Mouse (Mus musculus): ENCODE results near the gene Epha8. TPM values are rescaled to one million over a fixed set of nuclear protein-coding genes. Genes with fewer than 3 reads are reported as not detected.

Epha8 gene
- polyA plus RNA-seq, 1 experiment from 2014 or later: 16.0 TPM

- peaks cover 79% of the 10 kb centered on the region for H3K4me1 ChIP-seq (replicated peaks)
- 0 out of 2 replicates have a peak overlapping the region, but pooled peaks have one; percentile 3 for H3K27ac ChIP-seq
- 36% methylated on average over 16 of the region's 16 CpGs for WGBS
- H3K27me3 ChIP-seq: peaks cover 86% of the 10 kb centered on the region
- ATAC-seq: no peak
- H3K9ac ChIP-seq (replicated peaks): no peak overlapping the region
- H3K4me2 ChIP-seq (replicated peaks): no peak overlapping the region
- H3K9me3 ChIP-seq: no peaks in the 10 kb centered on the region
- no peak overlapping the region for H3K4me3 ChIP-seq (replicated peaks)
- H3K36me3 ChIP-seq: no peaks in the 10 kb centered on the region
These were observed 13.1 kb upstream of the Epha8 start for GRCm38 (mm10) chr4:136969503-136970276.

- H3K36me3 ChIP-seq: no peaks in the 10 kb centered on the region
- ATAC-seq: no peak
- H3K27ac ChIP-seq: 0 out of 2 replicates have a peak overlapping the region, but pooled peaks have one; percentile 80
- H3K9me3 ChIP-seq: no peaks in the 10 kb centered on the region
- peaks cover 83% of the 10 kb centered on the region for H3K27me3 ChIP-seq
- peaks cover 78% of the 10 kb centered on the region for H3K4me1 ChIP-seq (replicated peaks)
- H3K4me3 ChIP-seq (replicated peaks): no peak overlapping the region
- H3K9ac ChIP-seq (replicated peaks): no peak overlapping the region
- no peak overlapping the region for H3K4me2 ChIP-seq (replicated peaks)
- 61% methylated on average over 8 of the region's 8 CpGs for WGBS
These were observed 12.5 kb upstream of the Epha8 start for GRCm38 (mm10) chr4:136969096-136969495.

- peaks cover 83% of the 10 kb centered on the region for H3K27me3 ChIP-seq
- H3K9me3 ChIP-seq: no peaks in the 10 kb centered on the region
- peak overlapping the region; percentile 15; the same call in 1 of the 2 replicates for H3K4me2 ChIP-seq (replicated peaks)
- peak overlapping the region; percentile 80 for H3K27ac ChIP-seq
- WGBS: 10% methylated on average over 9 of the region's 9 CpGs
- H3K36me3 ChIP-seq: no peaks in the 10 kb centered on the region
- H3K4me3 ChIP-seq (replicated peaks): no peak overlapping the region
- ATAC-seq: no peak
- H3K4me1 ChIP-seq (replicated peaks): peaks cover 88% of the 10 kb centered on the region
- no peak overlapping the region for H3K9ac ChIP-seq (replicated peaks)
These were observed 10.9 kb upstream of the Epha8 start for GRCm38 (mm10) chr4:136967511-136967910.

- Histone ChIP-seq H3K9me3 (no peaks in the 10 kb centered on the region), H3K9ac (replicated peaks) (no peak overlapping the region), H3K4me1 (replicated peaks) (peaks cover 96% of the 10 kb centered on the region), H3K27me3 (peaks cover 83% of the 10 kb centered on the region), H3K36me3 (no peaks in the 10 kb centered on the region), H3K27ac (peak overlapping the region; percentile 80), H3K4me3 (replicated peaks) (no peak overlapping the region), H3K4me2 (replicated peaks) (peak overlapping the region; percentile 15; the same call in 1 of the 2 replicates)
- peak; percentile 41; the same call in 1 of the 2 replicates for ATAC-seq
- 15% methylated on average over 16 of the region's 16 CpGs for WGBS
These were observed 10.1 kb upstream of the Epha8 start for GRCm38 (mm10) chr4:136966493-136967390.

GRCm38 (mm10) chr4:136964990-136965421 lies 8.4 kb upstream of the Epha8 start:
- H3K9me3 ChIP-seq: no peaks in the 10 kb centered on the region
- WGBS: 9% methylated on average over 15 of the region's 15 CpGs
- peaks cover 91% of the 10 kb centered on the region for H3K4me1 ChIP-seq (replicated peaks)
- no peak overlapping the region for H3K9ac ChIP-seq (replicated peaks)
- H3K27ac ChIP-seq: peak overlapping the region; percentile 67
- peak; percentile 81 for ATAC-seq
- peaks cover 83% of the 10 kb centered on the region for H3K27me3 ChIP-seq
- no peaks in the 10 kb centered on the region for H3K36me3 ChIP-seq
- no peak overlapping the region for H3K4me3 ChIP-seq (replicated peaks)
- 0 out of 2 replicates have a peak overlapping the region, but pooled peaks have one; percentile 20 for H3K4me2 ChIP-seq (replicated peaks)

GRCm38 (mm10) chr4:136962447-136962846 lies 5.8 kb upstream of the Epha8 start:
- Histone ChIP-seq H3K36me3 (no peaks in the 10 kb centered on the region), H3K27me3 (peaks cover 85% of the 10 kb centered on the region), H3K9ac (replicated peaks) (no peak overlapping the region), H3K27ac (0 out of 2 replicates have a peak overlapping the region, but pooled peaks have one; percentile 15), H3K9me3 (no peaks in the 10 kb centered on the region), H3K4me1 (replicated peaks) (peaks cover 67% of the 10 kb centered on the region), H3K4me3 (replicated peaks) (no peak overlapping the region), H3K4me2 (replicated peaks) (no peak overlapping the region)
- no peak for ATAC-seq
- WGBS: 54% methylated on average over 4 of the region's 4 CpGs

- 33% methylated on average over 4 of the region's 4 CpGs for WGBS
- Histone ChIP-seq H3K9me3 (no peaks in the 10 kb centered on the region), H3K36me3 (no peaks in the 10 kb centered on the region), H3K4me3 (replicated peaks) (no peak overlapping the region), H3K4me2 (replicated peaks) (no peak overlapping the region), H3K27me3 (peaks cover 87% of the 10 kb centered on the region), H3K4me1 (replicated peaks) (peaks cover 67% of the 10 kb centered on the region), H3K27ac (no peak overlapping the region), H3K9ac (replicated peaks) (no peak overlapping the region)
- no peak for ATAC-seq
These were observed 5.1 kb upstream of the Epha8 start for GRCm38 (mm10) chr4:136961642-136962285.

GRCm38 (mm10) chr4:136960581-136960980 lies 4.0 kb upstream of the Epha8 start:
- Histone ChIP-seq H3K9me3 (no peaks in the 10 kb centered on the region), H3K4me3 (replicated peaks) (no peak overlapping the region), H3K36me3 (no peaks in the 10 kb centered on the region), H3K9ac (replicated peaks) (no peak overlapping the region), H3K4me2 (replicated peaks) (no peak overlapping the region), H3K27ac (no peak overlapping the region), H3K27me3 (peaks cover 91% of the 10 kb centered on the region), H3K4me1 (replicated peaks) (peaks cover 62% of the 10 kb centered on the region)
- no peak for ATAC-seq
- WGBS: 81% methylated on average over 9 of the region's 9 CpGs

- H3K4me1 ChIP-seq (replicated peaks): peaks cover 60% of the 10 kb centered on the region
- no peak overlapping the region for H3K9ac ChIP-seq (replicated peaks)
- H3K36me3 ChIP-seq: no peaks in the 10 kb centered on the region
- H3K4me3 ChIP-seq (replicated peaks): no peak overlapping the region
- H3K9me3 ChIP-seq: no peaks in the 10 kb centered on the region
- H3K27ac ChIP-seq: no peak overlapping the region
- H3K4me2 ChIP-seq (replicated peaks): no peak overlapping the region
- no peak for ATAC-seq
- H3K27me3 ChIP-seq: peaks cover 92% of the 10 kb centered on the region
- 59% methylated on average over 3 of the region's 3 CpGs for WGBS
These were observed 3.5 kb upstream of the Epha8 start for GRCm38 (mm10) chr4:136960068-136960467.

GRCm38 (mm10) chr4:136954562-136954961 lies 2.1 kb downstream of the Epha8 start:
- Histone ChIP-seq H3K4me1 (replicated peaks) (peaks cover 50% of the 10 kb centered on the region), H3K9me3 (no peaks in the 10 kb centered on the region), H3K9ac (replicated peaks) (peak overlapping the region; percentile 39; the same call in 1 of the 2 replicates), H3K4me2 (replicated peaks) (peak overlapping the region; percentile 84), H3K4me3 (replicated peaks) (peak overlapping the region; percentile 53; the same call in 1 of the 2 replicates), H3K27me3 (peaks cover 100% of the 10 kb centered on the region), H3K27ac (no peak overlapping the region), H3K36me3 (no peaks in the 10 kb centered on the region)
- ATAC-seq: no peak
- WGBS: 64% methylated on average over 6 of the region's 6 CpGs

- WGBS: 37% methylated on average over 10 of the region's 10 CpGs
- peak overlapping the region; percentile 37 for H3K9ac ChIP-seq (replicated peaks)
- H3K27me3 ChIP-seq: peaks cover 94% of the 10 kb centered on the region
These were observed 7.2 kb downstream of the Epha8 start for GRCm38 (mm10) chr4:136949266-136949989.

More at GRCm38 (mm10) chr4:136949266-136949989, 7.2 kb downstream of the Epha8 start:
- ATAC-seq: 0 out of 2 replicates have a peak, but pooled peaks have one; percentile 32
- Histone ChIP-seq H3K4me1 (replicated peaks) (peaks cover 44% of the 10 kb centered on the region), H3K27ac (no peak overlapping the region), H3K9me3 (no peaks in the 10 kb centered on the region), H3K36me3 (no peaks in the 10 kb centered on the region), H3K4me3 (replicated peaks) (no peak overlapping the region), H3K4me2 (replicated peaks) (no peak overlapping the region)

All from midbrain, embryonic 13.5 days (tissue).